Mouse (Mus musculus): ENCODE measurements around the gene Kansl1.

Kansl1 gene

DNA sequence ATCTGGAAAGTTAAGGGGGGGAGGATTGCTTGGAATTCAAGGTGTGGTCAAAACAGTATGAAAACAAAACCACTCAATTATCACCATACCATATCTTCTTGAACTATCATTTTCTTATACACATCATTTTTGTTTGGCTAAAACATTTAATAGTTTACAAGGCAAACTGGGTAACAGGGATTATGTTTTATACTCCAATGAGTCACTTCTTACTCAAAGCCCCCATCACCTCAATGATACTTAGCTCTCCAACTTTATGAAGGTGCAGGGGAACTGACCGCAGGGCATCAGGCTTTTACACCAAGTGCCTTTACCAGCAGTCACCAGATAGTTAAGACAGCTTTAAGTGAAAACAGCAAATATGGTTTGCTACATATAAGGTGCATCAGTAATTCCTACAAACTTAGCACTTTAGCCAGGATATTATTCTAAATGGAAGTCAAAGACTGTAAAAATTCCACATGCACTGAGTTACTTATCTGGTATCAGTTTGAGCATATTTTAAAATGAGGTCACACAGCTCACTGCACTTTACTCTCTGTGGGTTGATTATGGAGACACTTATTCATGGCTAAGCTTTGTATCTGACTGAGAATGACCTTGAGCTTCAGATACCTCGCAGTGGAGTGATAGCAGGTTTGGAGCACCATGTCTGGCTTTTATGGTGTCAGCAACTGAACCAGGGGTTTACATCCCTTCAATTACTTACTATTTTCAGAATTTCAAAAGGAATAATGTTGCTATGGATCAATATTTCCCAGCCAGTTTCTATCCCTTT, 104.6 kb downstream of the Kansl1 start:
- no peak for DNase-seq (ENCODE audit: low spot score)

DNA sequence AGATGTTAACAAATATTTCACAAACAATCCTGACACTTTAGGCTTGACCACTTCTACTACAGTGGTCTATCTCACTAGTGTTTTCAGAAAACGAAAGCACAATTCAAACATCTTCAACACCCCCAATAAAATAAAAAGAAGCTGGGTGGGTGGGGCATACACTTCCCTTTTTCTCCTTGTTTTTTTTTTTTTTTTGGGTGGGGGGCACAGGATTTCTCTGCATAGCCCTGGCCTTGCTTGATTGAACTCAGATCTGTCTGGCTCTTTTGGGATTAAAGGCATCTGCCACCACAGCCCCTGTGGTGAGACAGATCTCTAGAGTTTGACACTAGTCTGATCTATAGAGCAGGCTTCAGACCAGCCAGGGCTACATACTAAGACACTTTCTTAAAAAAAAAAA, 106.0 kb downstream of the Kansl1 start:
- no peak for DNase-seq (ENCODE audit: low spot score)

DNA sequence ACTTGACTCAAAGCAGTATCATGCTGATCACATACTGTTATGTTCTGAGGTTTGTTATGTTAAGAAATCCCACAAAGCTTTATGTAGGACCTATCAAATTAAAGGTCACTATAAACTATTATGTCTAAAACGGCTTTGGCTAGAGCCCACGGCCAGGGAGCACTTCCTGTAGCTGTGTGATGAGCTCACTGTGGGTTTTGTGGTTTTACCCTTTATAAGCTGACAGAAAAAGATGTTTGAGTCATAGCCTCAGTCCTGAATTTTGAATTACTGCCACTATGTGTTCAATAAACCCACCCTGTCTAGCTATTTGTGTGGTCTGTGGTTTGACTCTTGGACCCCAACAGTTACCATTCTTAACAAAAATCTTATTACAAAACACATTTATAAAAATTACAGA, 106.9 kb downstream of the Kansl1 start:
- no peak for DNase-seq (ENCODE audit: low spot score)

DNA sequence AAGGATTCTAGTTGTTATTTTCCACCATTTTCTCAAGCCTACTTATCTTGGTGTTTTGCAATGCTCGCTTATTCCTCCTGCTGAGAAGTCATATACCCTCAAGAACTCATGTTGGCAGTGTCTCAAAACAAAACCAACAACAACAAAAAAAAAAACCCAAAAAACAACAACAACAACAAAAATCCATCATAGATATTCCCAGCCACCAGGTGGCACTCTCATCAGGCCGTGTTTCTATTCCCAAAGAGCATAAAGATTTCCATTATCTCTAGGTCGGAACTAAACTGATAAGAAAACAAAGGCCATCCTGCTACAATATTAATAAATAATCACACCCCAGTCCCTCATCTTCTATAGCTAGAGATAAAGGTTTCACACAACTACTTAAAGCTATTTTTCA, 121.7 kb downstream of the Kansl1 start:
- no peak for DNase-seq (ENCODE audit: low spot score)

DNA sequence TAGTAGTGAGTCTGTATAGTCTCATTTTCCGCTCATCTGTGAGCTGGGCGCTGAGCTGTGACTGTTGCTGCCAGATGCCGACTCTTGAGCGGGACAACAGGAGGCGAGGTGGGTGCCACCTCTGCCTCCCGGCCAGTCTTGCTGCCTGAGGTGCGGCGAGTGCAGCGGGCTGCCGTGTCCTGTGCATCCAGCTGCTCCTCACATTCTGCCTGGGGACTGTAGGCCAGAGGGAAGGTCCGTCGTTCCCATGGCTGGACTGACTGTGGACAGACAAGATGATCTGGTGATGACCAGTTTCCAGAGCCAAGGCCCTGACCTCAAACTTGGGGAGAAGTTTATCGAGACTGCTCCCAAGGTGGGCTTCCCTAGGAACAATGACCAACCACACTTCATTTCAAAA, 133.7 kb downstream of the Kansl1 start:
- DNase-seq (ENCODE audit: low spot score), result no peak

DNA sequence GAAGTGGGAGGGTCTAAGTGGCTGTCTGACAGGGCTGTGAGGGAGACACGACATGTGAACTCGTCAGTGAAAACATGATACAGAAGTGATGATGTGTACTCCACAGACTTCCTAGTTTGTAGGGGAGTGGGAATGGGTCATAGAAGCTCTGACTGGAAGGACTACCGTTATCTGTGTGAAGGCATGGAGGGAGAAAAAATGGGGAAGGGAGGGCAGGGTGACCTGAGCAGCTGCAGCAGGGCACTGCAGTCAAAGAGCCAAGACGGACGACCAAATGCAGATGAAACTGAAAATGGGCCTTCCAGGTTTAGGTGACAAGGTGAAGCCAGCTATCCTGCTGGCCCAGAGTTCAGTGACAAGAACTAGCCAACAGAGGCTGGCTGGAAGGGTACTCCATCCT, 134.5 kb downstream of the Kansl1 start:
- no peak for DNase-seq (ENCODE audit: low spot score)

DNA sequence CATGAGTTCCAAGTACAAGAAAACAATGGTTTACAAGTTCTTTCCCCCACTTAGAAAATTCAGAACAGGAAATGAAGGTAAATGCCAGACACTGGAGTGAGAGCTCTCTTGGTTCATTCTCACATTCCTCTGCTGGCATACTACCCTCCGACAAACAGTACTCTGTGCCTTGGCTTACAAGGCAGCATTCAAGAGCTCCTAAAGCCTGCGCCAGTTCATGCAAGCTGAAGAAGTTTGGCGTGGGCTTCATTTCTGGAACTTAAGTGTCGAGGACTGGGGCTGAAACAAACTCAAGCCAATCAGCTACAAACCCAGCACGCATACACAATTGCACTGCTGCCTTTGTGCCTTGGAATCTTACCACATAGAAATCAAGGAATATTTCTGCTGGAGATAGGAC, 136.6 kb downstream of the Kansl1 start:
- no peak for DNase-seq (ENCODE audit: low spot score)

DNA sequence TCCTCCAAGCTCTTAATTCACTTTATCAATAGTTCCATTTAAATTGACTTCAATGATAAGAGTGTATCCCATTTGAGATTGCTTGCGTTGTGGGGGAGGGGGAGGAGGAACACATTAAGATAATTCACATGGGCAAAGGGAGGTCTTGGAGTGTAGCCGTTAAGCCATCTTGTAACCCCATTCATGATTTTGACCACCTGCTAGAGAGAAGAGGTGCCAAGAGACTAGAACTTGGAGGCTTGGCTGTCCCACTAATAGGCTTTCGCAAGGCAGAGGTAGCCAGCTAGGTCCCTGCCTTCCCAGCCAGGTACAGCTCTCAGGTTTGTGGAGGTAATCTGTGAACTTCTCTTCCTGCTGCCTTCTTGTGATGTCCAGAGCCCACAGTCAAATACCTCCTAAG, 137.5 kb downstream of the Kansl1 start:
- no peak for DNase-seq (ENCODE audit: low spot score)

DNA sequence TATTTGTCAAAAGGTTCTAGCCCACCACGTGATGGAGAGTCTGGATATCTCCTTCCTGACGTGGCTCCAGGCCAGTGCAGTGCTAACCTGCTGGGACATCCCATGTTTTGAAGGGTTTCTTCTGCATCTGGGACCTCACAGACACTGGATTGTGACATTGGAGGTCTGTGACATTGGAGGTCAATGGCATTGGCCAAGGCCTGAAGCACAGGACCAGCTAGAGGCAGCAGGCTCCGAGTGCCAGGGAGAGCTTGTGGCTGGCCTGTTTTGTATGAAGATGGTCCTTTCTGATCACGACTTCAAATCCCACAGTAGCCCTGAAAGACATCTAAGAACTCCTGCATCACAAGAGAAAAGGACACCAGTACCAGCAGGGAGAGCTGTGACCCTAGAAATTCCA, 138.5 kb downstream of the Kansl1 start:
- no peak for DNase-seq (ENCODE audit: low spot score)

DNA sequence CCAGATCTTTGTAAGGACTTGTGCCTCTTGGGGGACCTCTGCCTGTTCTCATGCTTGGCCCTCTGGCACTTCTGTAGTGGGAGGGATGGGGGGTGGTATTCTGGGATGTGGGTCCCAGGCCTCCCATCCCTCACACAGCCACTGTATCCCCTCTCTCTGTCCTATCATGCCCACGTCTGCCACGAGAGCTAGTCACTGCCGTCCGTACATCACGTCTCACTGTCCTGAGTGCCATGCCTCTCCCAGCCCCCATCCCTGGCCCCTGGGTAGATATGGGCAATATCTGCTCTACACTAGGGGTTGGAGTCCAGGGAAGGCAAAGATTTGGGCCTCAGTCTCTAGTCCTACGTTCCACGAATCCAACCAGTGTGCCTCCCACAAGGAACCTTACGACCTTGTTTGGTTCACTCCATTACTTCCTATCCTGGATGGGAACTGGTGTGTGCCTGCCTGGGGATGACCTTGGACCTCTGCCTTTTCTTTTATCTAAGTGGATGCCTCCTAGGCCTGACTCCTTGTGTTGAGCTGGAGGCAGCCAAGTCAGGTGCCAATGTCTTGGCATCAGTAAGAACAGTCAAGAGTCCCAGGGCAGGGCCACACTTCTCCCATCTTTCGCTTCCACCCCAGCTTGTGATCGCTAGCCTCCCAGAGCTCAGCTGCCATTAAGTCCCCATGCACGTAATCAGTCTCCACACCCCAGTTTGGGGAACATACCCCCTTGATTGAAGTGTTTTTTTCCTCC, 139.3 kb downstream of the Kansl1 start:
- no peak for DNase-seq (ENCODE audit: low spot score)

DNA sequence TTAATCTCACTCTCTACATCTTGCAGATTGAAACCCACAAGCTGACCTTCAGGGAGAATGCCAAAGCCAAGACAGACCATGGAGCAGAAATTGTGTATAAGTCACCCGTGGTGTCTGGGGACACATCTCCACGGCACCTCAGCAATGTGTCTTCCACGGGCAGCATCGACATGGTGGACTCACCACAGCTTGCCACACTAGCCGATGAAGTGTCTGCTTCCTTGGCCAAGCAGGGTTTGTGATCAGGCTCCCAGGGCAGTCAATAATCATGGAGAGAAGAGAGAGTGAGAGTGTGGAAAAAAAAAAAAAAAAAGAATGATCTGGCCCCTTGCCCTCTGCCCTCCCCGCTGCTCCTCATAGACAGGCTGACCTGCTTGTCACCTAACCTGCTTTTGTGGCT, 140.7 kb downstream of the Kansl1 start:
- no peak for DNase-seq (ENCODE audit: low spot score)

DNA sequence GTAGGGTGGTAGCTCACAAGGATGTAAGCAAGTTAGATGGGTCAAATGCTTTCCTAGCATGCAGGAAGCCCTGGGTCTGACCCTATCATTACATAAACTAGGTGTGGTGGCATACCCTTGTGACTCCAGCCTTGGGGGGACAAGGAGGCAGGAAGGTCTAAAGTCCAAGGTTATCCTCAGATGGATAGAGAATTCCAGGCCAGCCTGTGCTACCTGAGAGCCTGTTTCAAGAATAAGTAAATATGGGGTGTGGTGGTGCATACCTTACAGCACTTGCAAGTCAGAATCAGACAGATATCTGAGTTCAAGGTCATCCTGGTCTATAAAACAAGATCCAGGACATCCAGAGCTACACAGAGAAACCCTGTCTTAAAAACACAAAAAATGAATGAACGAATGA, 141.2 kb downstream of the Kansl1 start:
- no peak for DNase-seq (ENCODE audit: low spot score)

DNA sequence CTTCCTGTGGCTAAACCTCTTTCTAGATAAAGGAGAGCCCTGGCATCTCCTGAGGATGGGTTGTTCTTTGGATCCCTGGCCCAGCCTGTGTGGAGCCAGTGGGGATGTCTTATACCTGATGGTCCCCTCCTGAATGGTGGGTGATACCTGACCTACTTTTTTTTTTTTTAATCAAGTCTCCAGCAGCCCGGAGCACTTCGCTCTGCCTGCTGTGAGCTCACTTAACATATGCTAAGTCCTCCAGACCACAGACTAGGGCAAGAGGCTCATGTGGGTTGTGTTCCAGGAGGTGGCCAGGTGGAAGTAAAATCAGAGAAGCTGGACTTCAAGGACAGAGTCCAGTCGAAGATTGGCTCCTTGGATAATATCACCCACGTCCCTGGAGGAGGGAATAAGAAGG, 146.5 kb downstream of the Kansl1 start:
- DNase-seq (ENCODE audit: low spot score), result no peak

DNA sequence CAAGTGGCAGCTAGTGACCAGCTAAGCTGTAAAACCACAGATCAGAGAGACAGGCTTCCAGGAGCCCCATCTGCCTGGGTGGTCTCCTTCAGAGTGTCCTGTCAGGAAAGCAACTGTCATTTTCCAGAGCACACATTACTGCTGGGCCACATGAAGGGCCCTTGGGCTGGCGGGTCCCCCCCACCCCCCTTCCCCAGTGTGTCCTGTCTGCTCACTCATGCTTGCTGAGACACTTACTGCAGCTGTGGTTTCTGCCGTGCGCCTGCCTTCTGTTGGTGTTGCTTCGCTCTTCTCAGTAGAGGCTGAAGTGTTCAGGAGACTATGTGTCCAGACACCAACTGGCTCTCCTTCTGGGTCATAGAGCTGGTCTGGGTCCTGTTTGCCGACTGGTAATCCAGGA, 148.2 kb downstream of the Kansl1 start:
- DNase-seq (ENCODE audit: low spot score), result no peak

DNA sequence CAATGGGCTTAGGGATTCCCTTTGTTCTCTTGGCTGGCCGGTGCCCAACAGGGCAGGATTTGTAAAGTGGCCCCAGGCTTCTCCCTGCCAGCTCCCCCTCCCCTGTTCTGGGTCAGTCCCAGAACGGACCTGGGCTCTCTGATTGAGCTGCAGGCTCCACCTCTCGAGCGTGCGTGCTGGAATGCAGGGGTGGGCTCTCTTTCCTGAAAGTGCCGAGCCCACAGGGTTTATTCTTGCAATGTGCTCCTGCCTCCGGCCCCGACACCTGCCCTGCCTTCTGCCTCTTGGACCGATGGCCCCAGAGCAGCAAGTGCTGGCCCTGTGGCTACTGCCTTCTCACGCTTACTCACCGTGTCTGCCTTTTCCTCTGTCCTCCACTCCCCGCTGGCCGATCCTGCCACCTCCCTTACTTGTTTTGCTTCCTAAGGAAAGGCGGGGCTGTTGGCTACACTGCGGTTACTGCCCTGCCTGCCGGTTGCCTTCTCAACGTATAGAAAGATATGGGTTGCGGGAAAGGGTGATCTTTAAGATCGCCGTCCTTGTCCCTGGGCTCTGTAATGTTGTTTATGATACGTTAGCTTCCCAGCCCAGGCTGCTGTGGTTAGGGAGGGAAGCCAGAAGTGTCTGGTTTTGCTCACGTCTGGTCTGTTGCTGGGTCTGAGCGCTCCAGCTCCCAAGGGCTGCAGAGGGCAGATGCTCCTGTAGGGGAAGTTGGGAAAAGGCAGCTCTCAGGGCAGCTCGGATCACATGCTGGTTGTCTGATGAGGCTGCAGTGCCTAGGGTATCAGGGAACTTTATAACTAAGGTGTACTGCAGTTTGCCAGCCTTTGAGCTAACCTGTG, 149.5 kb downstream of the Kansl1 start:
- DNase-seq (ENCODE audit: low spot score), result no peak

DNA sequence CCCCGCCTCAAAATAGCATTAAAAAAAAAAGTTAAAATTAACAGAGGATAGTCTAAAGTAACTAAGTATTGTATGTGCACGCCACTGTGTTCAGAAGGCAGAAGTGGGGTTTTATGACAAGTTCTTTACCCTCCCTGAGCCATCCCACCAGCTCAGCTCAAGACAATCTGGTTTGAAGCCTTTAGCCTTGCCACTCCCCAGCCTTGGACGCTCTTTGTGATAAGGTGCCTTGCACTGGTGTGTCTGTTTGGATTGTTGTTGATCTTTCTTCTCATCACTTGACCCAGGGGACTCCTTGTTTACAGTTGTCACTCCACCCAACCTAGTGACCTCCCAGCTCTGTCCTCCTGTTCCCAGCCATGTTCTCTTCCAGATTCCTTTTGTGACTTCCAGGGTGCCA, 151.0 kb downstream of the Kansl1 start:
- DNase-seq (ENCODE audit: low spot score), result no peak

DNA sequence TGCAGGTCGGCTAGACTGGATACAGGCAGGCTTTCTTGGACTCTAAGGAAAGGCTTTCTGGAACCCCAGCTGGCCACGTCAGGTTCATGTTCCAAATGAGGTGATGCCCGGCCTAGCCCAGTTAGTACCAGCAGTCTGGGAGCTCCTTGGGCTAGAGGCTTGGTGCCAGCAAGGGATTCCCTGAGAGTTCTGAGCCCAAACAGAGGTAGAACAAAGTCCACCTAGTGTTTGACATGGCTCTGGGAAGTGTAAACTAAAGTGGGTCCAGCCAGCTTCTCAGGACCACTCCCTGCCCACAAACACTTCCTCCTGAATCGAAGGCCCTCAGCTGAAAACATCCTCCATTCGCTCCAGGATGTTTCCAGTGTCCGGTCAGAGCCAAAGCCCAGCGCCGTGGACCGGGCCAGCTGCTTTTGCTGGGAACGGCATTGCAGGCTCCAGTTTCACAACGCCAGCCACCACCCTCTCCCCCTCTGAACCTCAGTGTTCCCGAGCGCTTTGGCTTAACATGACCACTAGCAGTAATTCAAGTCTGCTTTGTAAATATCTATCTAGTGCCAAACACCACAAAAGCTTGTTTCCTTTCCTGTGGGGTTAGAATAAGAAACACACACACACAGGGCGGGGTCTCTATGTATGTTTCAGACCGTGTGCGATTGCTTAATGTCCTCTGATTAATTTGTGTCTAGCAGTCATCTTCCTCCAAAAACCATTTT, 151.8 kb downstream of the Kansl1 start:
- no peak for DNase-seq (ENCODE audit: low spot score)

DNA sequence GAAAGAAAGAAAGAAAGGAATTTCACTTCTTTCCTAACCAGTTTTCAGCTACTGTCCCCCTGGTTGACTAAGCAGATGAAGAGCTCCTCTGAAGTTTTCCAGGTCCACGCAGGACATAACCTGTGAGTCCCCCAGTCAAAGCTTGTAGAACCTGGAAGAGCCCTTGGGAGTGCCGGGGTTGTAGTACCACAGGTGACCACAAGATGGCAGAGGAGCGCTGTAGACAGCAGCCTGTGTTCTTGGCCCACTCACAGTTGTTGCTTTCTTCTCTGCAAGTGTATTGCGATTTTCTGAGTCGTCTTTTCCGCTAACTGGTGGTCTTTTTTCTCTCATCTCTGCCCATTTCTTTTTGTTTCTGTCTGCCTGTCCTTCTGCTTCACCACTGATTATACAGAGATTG, 153.0 kb downstream of the Kansl1 start:
- DNase-seq (ENCODE audit: low spot score), result peak; percentile 49

DNA sequence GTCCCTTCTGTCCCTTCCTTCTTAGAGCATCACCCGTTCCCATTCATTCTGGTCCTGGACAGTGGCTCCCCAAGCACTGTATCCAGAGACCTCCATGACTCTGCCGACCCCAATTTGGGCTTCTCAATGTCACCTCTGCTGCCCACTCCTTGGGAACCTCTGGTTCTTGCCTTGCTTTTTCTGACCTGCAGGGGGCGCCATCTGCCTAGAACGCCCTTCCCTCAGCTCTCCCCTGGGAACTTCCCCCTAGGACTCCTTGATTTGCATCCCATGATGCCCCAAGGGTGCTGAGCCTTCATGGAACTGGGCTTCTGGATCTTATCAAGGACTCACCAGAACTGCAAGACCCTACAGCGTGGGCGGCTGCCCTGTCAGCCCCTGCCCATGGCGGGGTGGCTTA, 157.0 kb downstream of the Kansl1 start:
- no peak for DNase-seq (ENCODE audit: low spot score)

DNA sequence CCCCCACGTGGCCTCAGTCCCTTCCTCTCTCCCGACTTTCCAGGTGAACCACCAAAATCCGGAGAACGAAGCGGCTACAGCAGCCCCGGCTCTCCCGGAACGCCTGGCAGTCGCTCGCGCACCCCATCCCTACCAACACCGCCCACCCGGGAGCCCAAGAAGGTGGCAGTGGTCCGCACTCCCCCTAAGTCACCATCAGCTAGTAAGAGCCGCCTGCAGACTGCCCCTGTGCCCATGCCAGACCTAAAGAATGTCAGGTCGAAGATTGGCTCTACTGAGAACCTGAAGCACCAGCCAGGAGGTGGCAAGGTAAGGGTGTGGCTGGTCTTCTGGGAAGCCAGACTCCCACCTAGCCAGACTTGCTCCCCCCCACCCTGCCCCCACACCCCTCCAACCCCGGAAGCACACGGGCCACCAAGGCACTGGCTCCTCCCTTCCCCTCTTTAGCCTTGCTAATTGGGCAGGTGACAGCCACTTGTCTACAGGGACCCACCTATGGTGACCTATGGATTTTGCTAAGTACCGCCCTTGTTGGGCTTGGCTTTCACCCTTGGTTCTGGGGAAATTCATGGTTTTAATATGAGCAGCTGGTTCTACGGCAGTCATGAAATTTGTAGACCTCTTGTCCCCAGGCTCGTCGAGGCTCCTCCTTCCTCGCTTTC, 158.3 kb downstream of the Kansl1 start:
- no peak for DNase-seq (ENCODE audit: low spot score)

DNA sequence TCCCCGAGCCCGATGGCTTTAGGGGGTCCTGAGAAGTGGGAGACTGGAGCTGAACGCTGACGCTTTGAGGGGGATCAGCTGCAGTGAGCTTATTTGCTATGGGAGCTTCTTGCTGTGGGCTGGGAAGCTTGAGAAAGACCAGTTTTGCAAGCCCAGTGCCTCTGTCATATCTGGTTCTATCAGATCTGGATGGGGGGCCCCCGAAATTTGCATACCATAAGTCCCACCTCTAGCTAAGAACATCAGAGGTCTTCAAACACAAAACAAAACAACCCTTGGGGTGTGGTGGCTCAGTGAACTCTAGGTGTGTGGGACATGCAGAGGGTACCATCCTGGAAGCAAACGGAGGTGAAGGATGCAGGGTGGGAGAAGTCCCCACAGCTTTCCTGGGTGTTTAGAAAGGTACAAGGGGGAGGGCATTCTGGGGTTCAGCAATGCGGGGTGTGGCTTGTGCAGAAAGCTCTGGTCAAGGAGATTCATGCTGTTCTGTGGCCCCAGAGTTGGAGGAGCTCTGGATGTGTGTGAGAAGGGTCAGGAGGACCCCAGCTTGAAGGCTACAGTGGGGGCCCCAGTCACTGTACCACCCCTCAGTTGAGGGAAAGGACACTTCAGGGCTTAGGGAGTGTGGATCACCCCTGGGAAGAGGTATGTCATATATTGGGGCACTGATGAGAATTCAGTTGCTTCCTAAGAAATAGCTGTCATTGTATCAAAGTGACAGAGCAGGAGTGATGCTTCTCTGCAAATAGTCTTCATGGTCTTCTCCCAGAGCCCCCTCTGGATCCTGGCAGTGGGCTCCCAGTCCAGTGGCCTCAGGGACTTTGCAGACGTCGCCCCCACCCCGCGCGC, 159.1 kb downstream of the Kansl1 start:
- DNase-seq (ENCODE audit: low spot score), result no peak
